Mouse (Mus musculus): ENCODE results near the gene Eya2. TPM values are rescaled to one million over a fixed set of nuclear protein-coding genes. Genes with fewer than 3 reads are reported as not detected.

Gene Eya2
- total and polyA plus RNA-seq, 3 experiments, result not detected

DNA sequence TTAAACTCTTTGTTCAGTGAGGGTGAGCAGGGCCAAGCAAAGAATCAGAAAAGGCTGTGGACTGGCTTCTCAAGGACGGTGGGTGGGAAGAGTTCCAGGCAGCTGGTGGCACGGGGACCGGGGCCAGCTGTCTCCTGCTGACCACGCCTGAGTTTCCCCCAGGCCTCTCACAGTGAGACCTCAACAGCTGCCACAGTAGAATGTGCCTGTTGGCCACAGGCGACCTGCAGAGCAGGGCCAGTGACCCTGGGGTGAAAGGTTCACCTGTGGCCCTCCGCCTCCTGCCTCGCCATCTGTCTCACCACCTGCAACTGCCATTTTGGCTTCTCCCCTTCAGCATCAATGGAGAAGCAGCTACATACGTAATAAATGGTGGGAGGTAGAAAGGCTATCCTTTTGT is 35.1 kb downstream of the Eya2 start:
- TF ChIP-seq E2F4 (IDR thresholded peaks at IDR 0.05; ENCODE audit: borderline replicate concordance, low read depth, low read length) (no peak), POLR2AphosphoS5 (IDR thresholded peaks at IDR 0.05; ENCODE audit: borderline replicate concordance, low read depth, low read length) (no peak), SMC3 (IDR thresholded peaks at IDR 0.05; ENCODE audit: low read depth, low read length) (no peak), EP300 (IDR thresholded peaks at IDR 0.05; ENCODE audit: low read depth in 1 of 2, low read length in 2 of 2) (no peak), MAFK (IDR thresholded peaks at IDR 0.05; ENCODE audit: borderline replicate concordance, low read depth, low read length) (no peak), USF2 (IDR thresholded peaks at IDR 0.05; ENCODE audit: borderline replicate concordance in 1 of 2, insufficient read depth in 1 of 2, low read depth in 1 of 2, low read length in 2 of 2) (no peak), MYB (IDR thresholded peaks at IDR 0.05; ENCODE audit: low read depth, low read length) (no peak), USF1 (IDR thresholded peaks at IDR 0.05; ENCODE audit: low read depth, low read length) (no peak), GABPA (IDR thresholded peaks at IDR 0.05; ENCODE audit: low read depth, low read length) (no peak), TBP (IDR thresholded peaks at IDR 0.05; ENCODE audit: low read depth, low read length) (no peak), ETS1 (IDR thresholded peaks at IDR 0.05; ENCODE audit: low read depth, low read length) (no peak), ZC3H11A (IDR thresholded peaks at IDR 0.05; ENCODE audit: low read depth, low read length) (no peak)
- H3K9me3 ChIP-seq (replicated peaks; ENCODE audit: insufficient read depth, low read length), result no peaks in the 10 kb centered on the region
- no peaks in the 10 kb centered on the region for H3K4me1 ChIP-seq (ENCODE audit: control insufficient read depth in 1 of 2, insufficient read depth in 2 of 2, low read length in 2 of 2)
- DNase-seq (ENCODE audit: low read depth, low spot score), result no peak
- no peak overlapping the region for H3K9ac ChIP-seq (ENCODE audit: control insufficient read depth, low read depth, low read length, poor library complexity, severe bottlenecking)
- H3K36me3 ChIP-seq (ENCODE audit: control insufficient read depth in 1 of 2, insufficient read depth in 2 of 2, low read length in 2 of 2), result no peaks in the 10 kb centered on the region
- H3K27me3 ChIP-seq (ENCODE audit: control insufficient read depth in 1 of 2, insufficient read depth in 2 of 2, low read length in 2 of 2), result no peaks in the 10 kb centered on the region
- H3K79me2 ChIP-seq (ENCODE audit: control insufficient read depth, insufficient read depth, low read length, poor library complexity), result no peaks in the 10 kb centered on the region
- H3K27ac ChIP-seq (ENCODE audit: control insufficient read depth, low read depth, low read length), result no peak overlapping the region
- H3K4me3 ChIP-seq (ENCODE audit: control insufficient read depth in 1 of 2, insufficient read depth in 1 of 2, low read depth in 2 of 2, low read length in 2 of 2), result no peak overlapping the region

DNA sequence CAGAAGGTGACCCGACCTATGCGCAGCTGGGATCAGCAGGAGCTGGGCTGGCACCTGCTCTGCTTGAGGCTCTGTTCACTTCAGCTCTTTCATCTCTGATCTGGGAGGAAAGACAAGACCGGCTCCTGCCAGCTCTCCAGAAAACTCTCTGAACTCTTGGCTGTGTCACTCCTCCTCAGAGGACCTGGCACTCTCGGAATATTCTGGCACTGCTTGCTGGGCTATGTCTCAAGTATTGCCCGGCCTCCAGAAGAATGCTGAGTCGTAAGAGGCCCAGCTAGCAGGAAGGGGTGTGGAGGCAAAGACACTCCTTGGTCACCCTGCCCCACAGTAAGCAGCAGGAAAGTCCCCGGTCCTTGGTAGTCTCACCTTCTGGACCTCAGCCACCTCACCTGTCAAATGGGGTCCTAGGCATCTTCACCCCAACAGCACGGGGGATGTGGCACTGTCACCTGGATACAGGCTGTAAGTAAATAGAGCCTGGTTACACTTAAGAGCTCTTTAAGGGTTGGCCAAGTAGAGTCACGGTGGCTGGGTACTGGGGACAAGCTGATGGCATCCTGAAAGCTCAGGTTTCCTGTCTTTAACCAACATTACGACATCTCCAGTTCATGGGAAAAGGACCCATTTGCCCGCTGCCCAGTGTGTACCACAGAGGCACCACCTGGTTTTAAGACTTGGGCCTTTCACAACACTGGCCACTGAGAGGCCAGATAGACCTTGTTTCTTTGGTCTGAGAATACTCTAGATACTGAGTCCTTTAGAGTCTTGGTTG is 38.4 kb downstream of the Eya2 start:
- DNase-seq (ENCODE audit: low read depth, low spot score), result no peak
- no peaks in the 10 kb centered on the region for H3K27me3 ChIP-seq (ENCODE audit: control insufficient read depth in 1 of 2, insufficient read depth in 2 of 2, low read length in 2 of 2)

More for the DNA sequence above, 38.4 kb downstream of the Eya2 start:
- H3K27ac ChIP-seq (ENCODE audit: control insufficient read depth, low read depth, low read length), result no peak overlapping the region
- H3K4me3 ChIP-seq (ENCODE audit: control insufficient read depth in 1 of 2, insufficient read depth in 1 of 2, low read depth in 2 of 2, low read length in 2 of 2), result no peak overlapping the region
- H3K79me2 ChIP-seq (ENCODE audit: control insufficient read depth, insufficient read depth, low read length, poor library complexity), result no peaks in the 10 kb centered on the region
- no peaks in the 10 kb centered on the region for H3K36me3 ChIP-seq (ENCODE audit: control insufficient read depth in 1 of 2, insufficient read depth in 2 of 2, low read length in 2 of 2)
- TF ChIP-seq CTCF (IDR thresholded peaks at IDR 0.05 in 2 of 3, conservative IDR thresholded peaks at IDR 0.05 in 1 of 3; ENCODE audit: control insufficient read depth in 1 of 3, insufficient read depth in 1 of 3, low read depth in 2 of 3, low read length in 3 of 3, poor library complexity in 1 of 3, severe bottlenecking in 1 of 3), result no peak
- no peak for TF ChIP-seq JUND (IDR thresholded peaks at IDR 0.05; ENCODE audit: low read depth, low read length)
- no peak for TF ChIP-seq SIN3A (IDR thresholded peaks at IDR 0.05; ENCODE audit: low read length)
- no peak for TF ChIP-seq ZNF384 (IDR thresholded peaks at IDR 0.05; ENCODE audit: low read depth, low read length)
- no peak for TF ChIP-seq TCF12 (IDR thresholded peaks at IDR 0.05; ENCODE audit: low read depth, low read length)
- no peak for TF ChIP-seq NRF1 (IDR thresholded peaks at IDR 0.05; ENCODE audit: insufficient read depth, low read depth, low read length, poor library complexity, severe bottlenecking)
- TF ChIP-seq ZKSCAN1 (IDR thresholded peaks at IDR 0.05; ENCODE audit: low read depth, low read length), result no peak
- TF ChIP-seq CHD2 (IDR thresholded peaks at IDR 0.05; ENCODE audit: low read length), result no peak
- TF ChIP-seq KAT2A (conservative IDR thresholded peaks at IDR 0.05; ENCODE audit: low read depth, low read length), result no peak
- no peak for TF ChIP-seq GATA1 (IDR thresholded peaks at IDR 0.05; ENCODE audit: low read depth, low read length)
- no peak overlapping the region for H3K9ac ChIP-seq (ENCODE audit: control insufficient read depth, low read depth, low read length, poor library complexity, severe bottlenecking)
- H3K9me3 ChIP-seq (replicated peaks; ENCODE audit: insufficient read depth, low read length), result no peaks in the 10 kb centered on the region
- no peaks in the 10 kb centered on the region for H3K4me1 ChIP-seq (ENCODE audit: control insufficient read depth in 1 of 2, insufficient read depth in 2 of 2, low read length in 2 of 2)
